Mouse (Mus musculus) heart, embryonic 12.5 days (tissue): ENCODE data around the gene Spats2l. TPM values are rescaled to one million over a fixed set of nuclear protein-coding genes. Genes with fewer than 3 reads are reported as not detected.

Source experiments
- ATAC-seq: fragments of 200-750 bp; cut with Nextera tagmentation; 2 replicates; pipeline ENCODE4 v1.8.0; 2017; ENCODE audit warnings: moderate TSS enrichment, moderate library complexity; ENCODE audit not compliant: insufficient number of reproducible peaks, low FRiP score
- H3K27ac ChIP-seq: fragments of 300-500 bp; sonication (generic); 2 replicates; pipeline ENCODE4 v1.5.1; 2016; ENCODE audit warnings: mild to moderate bottlenecking, moderate library complexity; ENCODE audit not compliant: poor library complexity, severe bottlenecking
- H3K27me3 ChIP-seq: fragments of 300-500 bp; sonication (generic); replicated peaks from 2 replicates; pipeline ENCODE4 v1.6.1; 2016; ENCODE audit warnings: mild to moderate bottlenecking, moderate library complexity
- H3K36me3 ChIP-seq: fragments of 300-500 bp; sonication (generic); 2 replicates; pipeline ENCODE4 v1.6.1; 2016; ENCODE audit warnings: mild to moderate bottlenecking, moderate library complexity
- H3K4me1 ChIP-seq: fragments of 300-500 bp; sonication (generic); replicated peaks from 2 replicates; pipeline ENCODE4 v1.6.1; 2016; ENCODE audit warnings: mild to moderate bottlenecking
- H3K4me2 ChIP-seq: fragments of 300-500 bp; sonication (generic); 2 replicates; pipeline ENCODE4 v1.6.1; 2016; ENCODE audit warnings: mild to moderate bottlenecking, moderate library complexity
- H3K4me3 ChIP-seq: fragments of 300-500 bp; sonication (generic); 2 replicates; pipeline ENCODE4 v1.5.1; 2016; ENCODE audit warnings: mild to moderate bottlenecking
- H3K9ac ChIP-seq: fragments of 300-500 bp; sonication (generic); 2 replicates; pipeline ENCODE4 v1.6.1; 2016; ENCODE audit warnings: mild to moderate bottlenecking, moderate library complexity
- H3K9me3 ChIP-seq: fragments of 300-500 bp; sonication (generic); replicated peaks from 2 replicates; pipeline ENCODE4 v1.6.1; 2016; ENCODE audit warnings: mild to moderate bottlenecking, moderate library complexity
- WGBS: fragments of 180-500 bp; shearing (Covaris S2); methylation state at CpG from one replicate; pipeline ENCODE4 v1.1.7; 2016; 5-methylcytosine and 5-hydroxymethylcytosine counted together
- polyA plus RNA-seq: library from polyadenylated mRNA; unstranded; fragments of >200 nt; fragmentation: Nextera tagmentation; extraction: Ambion mirVana; gene quantifications from 2 replicates; pipeline ENCODE4 v1.2.1, GENCODE M21; 2016

Gene Spats2l
- polyA plus RNA-seq, 1 experiment from 2014 or later, result 47.9 TPM

DNA sequence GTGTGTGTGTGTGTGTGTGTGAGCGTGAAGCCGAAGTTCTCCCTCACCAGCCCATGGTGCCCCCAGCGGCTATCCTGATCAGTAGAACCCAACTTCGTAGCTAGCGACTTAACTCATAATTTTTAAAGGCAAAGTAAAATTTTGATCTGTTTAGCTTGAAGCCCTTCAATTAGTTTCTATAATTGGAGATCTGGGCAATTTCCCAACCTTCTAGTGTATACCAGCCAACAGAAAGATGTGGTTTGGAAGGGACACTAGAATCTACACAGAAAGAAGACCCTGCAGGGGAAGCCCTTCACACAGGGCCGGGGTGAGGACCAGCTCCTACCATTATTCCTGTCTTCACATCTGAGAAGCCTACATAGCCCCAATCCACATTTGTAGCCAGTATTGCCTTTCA is 77.9 kb downstream of the Spats2l start:
- Histone ChIP-seq H3K9me3 (no peaks in the 10 kb centered on the region), H3K36me3 (no peaks in the 10 kb centered on the region), H3K4me1 (peaks cover 29% of the 10 kb centered on the region), H3K4me3 (no peak overlapping the region), H3K9ac (no peak overlapping the region), H3K27ac (no peak overlapping the region; the same call in 1 of the 2 replicates), H3K27me3 (no peaks in the 10 kb centered on the region), H3K4me2 (no peak overlapping the region)
- 89% methylated on average over 6 of the region's 6 CpGs for WGBS
- ATAC-seq, result no peak

GRCm38 (mm10) chr1:57852562-57853271 is 78.8 kb downstream of the Spats2l start:
- ATAC-seq, result peak; percentile 48; the same call in 1 of the 2 replicates
- Histone ChIP-seq H3K27ac (peak overlapping the region; percentile 81), H3K9ac (no peak overlapping the region), H3K27me3 (no peaks in the 10 kb centered on the region), H3K4me1 (peaks cover 29% of the 10 kb centered on the region), H3K4me3 (no peak overlapping the region), H3K9me3 (no peaks in the 10 kb centered on the region), H3K36me3 (no peaks in the 10 kb centered on the region), H3K4me2 (peak overlapping the region; percentile 56)
- WGBS, result 53% methylated on average over 12 of the region's 12 CpGs

DNA sequence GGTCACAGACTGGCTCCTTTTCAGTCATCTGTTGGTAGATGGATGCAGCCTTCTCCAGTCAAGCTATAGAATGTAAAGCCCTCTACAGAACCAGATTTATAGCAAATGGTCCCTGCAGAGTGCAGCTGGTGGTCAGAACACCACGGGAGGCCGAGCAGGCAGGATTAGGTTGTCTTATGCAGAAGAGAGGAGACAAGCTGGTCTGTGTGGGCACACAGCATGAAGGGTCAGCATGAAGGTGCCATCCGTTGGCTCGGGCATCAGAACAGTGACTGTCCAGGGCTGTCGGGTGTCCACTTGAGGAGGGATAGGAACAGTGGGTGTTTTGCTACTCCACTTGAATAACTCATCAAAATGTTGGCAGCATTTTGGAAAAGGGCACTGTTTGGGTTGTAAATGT is 83.8 kb downstream of the Spats2l start:
- no peaks in the 10 kb centered on the region for H3K9me3 ChIP-seq
- no peak overlapping the region for H3K4me2 ChIP-seq
- no peak overlapping the region for H3K4me3 ChIP-seq
- ATAC-seq, result no peak
- no peak overlapping the region for H3K27ac ChIP-seq
- 57% methylated on average over 5 of the region's 5 CpGs for WGBS
- H3K36me3 ChIP-seq, result no peaks in the 10 kb centered on the region
- H3K27me3 ChIP-seq, result no peaks in the 10 kb centered on the region
- H3K9ac ChIP-seq, result no peak overlapping the region
- peaks cover 2% of the 10 kb centered on the region for H3K4me1 ChIP-seq

DNA sequence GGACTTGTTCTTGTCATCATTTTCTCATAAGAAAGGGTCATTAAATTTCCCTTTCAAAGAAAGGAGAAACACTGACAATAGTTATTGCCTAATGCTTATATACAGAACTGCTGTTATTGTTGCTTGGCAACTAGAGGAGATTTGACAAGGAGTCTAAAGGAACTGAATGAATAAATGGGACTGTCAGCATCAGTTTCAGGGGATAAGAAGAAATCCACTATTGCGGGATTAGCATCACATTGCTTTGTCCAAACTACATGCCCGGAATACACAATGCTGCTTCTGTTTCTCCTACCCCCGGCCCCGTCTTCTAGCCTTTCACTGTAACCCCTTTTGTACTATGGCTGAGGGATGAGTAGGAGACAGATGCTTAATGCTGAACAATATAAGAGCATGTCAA is 88.1 kb downstream of the Spats2l start:
- 84% methylated on average over 4 of the region's 4 CpGs for WGBS
- no peak for ATAC-seq

DNA sequence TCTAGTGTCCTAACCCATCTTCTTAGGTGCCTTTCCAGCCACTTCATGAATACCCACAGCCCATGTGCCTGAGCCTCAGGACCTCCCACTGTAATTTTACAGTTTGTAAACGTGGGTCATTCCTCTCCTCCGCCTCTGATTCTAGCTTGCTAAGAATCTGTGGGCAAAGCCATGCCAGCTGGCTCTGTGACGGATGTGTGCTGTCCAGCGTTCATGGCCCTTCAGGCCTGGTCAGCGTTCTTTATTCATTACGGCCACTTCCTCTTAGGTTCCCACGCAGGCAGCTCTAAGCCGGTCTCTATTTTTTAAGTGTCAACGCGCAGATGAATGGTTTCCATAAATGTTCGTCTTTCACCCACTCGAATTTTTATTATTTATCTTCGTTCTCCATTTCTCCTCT is 94.7 kb downstream of the Spats2l start:
- Histone ChIP-seq H3K4me1 (peaks cover 5% of the 10 kb centered on the region; the same call in 1 of the 2 replicates), H3K27me3 (no peaks in the 10 kb centered on the region), H3K9me3 (no peaks in the 10 kb centered on the region), H3K9ac (no peak overlapping the region), H3K36me3 (0 out of 2 replicates have a peak, but pooled peaks cover 3% of the 10 kb centered on the region), H3K27ac (no peak overlapping the region), H3K4me2 (no peak overlapping the region), H3K4me3 (no peak overlapping the region)
- WGBS, result 66% methylated on average over 13 of the region's 13 CpGs
- ATAC-seq, result no peak

More for the DNA sequence above, 88.1 kb downstream of the Spats2l start:
- Histone ChIP-seq H3K36me3 (0 out of 2 replicates have a peak, but pooled peaks cover 3% of the 10 kb centered on the region), H3K9ac (no peak overlapping the region), H3K4me2 (no peak overlapping the region), H3K4me1 (peaks cover 6% of the 10 kb centered on the region; the same call in 1 of the 2 replicates), H3K9me3 (no peaks in the 10 kb centered on the region), H3K27ac (no peak overlapping the region), H3K27me3 (no peaks in the 10 kb centered on the region), H3K4me3 (no peak overlapping the region)

DNA sequence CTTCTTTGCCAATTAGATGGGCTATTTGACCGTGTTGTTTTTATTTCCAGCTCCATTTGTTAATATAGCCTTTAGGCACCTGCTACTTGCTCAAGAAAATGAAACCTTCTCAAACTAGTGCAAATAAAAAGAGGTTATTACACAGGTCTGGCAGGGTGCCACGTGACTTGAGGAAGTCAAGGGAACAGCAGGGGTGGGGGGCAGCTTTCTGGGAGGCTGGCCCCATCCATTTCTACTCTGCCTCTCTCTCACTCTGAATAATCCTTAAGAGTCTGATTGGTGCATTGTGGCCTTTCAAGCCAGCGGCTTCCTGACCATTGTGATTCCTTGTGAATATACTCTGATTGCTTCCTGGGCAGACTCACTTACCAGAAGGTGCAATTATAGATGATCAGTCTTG is 98.0 kb downstream of the Spats2l start:
- Histone ChIP-seq H3K9me3 (no peaks in the 10 kb centered on the region), H3K27ac (no peak overlapping the region), H3K4me2 (no peak overlapping the region), H3K4me3 (no peak overlapping the region), H3K36me3 (no peaks in the 10 kb centered on the region), H3K9ac (no peak overlapping the region), H3K4me1 (no peaks in the 10 kb centered on the region), H3K27me3 (no peaks in the 10 kb centered on the region)
- ATAC-seq, result no peak
- 60% methylated on average over 3 of the region's 3 CpGs for WGBS

DNA sequence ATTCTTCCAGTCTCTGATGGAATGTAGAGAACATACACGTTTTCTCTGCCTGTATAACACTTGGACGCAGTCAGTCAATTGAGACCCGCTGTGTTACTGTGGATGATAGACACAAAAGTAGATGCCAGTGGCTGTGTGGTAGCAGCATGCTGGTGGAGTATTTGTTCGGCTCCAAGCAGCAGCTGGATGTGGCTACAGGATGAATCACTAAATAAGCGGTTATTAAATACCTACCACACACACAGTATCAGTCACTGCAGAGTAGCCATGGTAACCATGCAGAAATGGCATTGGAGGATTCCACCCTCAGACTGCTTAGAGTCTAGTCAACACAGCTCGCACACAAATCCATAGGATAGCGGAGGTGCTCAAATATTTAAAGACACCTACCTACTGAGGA is 100.0 kb downstream of the Spats2l start:
- ATAC-seq, result no peak
- no peak overlapping the region for H3K27ac ChIP-seq
- no peaks in the 10 kb centered on the region for H3K9me3 ChIP-seq
- H3K27me3 ChIP-seq, result no peaks in the 10 kb centered on the region
- H3K9ac ChIP-seq, result no peak overlapping the region
- H3K4me1 ChIP-seq, result no peaks in the 10 kb centered on the region
- H3K36me3 ChIP-seq, result no peaks in the 10 kb centered on the region
- H3K4me2 ChIP-seq, result no peak overlapping the region
- H3K4me3 ChIP-seq, result no peak overlapping the region
- 83% methylated on average over 7 of the region's 7 CpGs for WGBS

DNA sequence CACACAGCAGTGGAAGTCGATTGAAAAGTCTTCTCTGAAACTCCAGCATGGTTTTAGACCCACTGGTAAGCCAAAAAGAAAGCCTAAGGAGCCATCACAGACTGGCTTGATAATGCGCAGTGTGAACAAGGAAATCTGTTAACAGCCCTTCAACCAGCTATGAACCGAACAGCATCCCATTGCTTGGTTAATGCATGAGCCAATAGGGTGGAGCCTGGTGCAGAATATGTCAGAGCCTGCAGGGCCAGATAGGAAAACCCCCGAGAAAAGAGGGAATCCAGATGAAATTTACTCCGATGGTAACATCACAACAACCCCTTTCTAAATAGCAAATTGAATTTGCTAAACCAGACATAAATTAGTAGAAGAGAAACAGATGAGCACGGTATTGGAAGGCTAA is 101.1 kb downstream of the Spats2l start:
- WGBS, result 56% methylated on average over 6 of the region's 6 CpGs
- H3K9me3 ChIP-seq, result no peaks in the 10 kb centered on the region
- no peak overlapping the region for H3K27ac ChIP-seq
- H3K4me1 ChIP-seq, result no peaks in the 10 kb centered on the region
- no peak overlapping the region for H3K9ac ChIP-seq
- no peaks in the 10 kb centered on the region for H3K36me3 ChIP-seq
- ATAC-seq, result no peak
- H3K4me3 ChIP-seq, result no peak overlapping the region
- no peaks in the 10 kb centered on the region for H3K27me3 ChIP-seq
- no peak overlapping the region for H3K4me2 ChIP-seq

DNA sequence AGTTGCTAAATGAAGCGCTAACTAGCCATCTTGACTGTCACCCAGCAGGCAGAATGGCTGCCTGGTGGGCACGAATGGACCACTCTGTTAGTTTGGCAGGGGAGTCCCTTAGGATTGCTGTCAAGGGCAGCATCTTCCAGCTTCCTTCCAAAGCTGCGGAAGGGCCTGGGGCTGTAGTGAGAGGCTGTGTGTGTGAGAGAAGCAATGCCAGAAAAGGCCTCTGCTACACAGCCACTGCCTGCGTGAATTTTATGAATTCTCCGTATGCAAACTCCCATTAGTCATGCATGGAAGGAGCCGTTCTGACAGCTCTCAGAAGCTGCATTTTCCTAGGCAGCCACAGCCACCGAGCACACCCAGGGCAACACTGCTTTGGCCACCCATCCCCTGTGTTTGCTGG is 101.5 kb downstream of the Spats2l start:
- Histone ChIP-seq H3K4me3 (no peak overlapping the region), H3K9me3 (no peaks in the 10 kb centered on the region), H3K4me1 (no peaks in the 10 kb centered on the region), H3K27ac (no peak overlapping the region), H3K4me2 (no peak overlapping the region), H3K27me3 (no peaks in the 10 kb centered on the region), H3K36me3 (no peaks in the 10 kb centered on the region), H3K9ac (no peak overlapping the region)
- 66% methylated on average over 7 of the region's 7 CpGs for WGBS
- ATAC-seq, result no peak

GRCm38 (mm10) chr1:57878957-57879356 is 105.0 kb downstream of the Spats2l start:
- Histone ChIP-seq H3K9me3 (no peaks in the 10 kb centered on the region), H3K9ac (no peak overlapping the region), H3K4me2 (no peak overlapping the region), H3K27ac (no peak overlapping the region), H3K4me3 (no peak overlapping the region), H3K4me1 (no peaks in the 10 kb centered on the region), H3K27me3 (no peaks in the 10 kb centered on the region), H3K36me3 (peaks cover 8% of the 10 kb centered on the region; the same call in 1 of the 2 replicates)
- WGBS, result 78% methylated on average over 6 of the region's 6 CpGs
- no peak for ATAC-seq

DNA sequence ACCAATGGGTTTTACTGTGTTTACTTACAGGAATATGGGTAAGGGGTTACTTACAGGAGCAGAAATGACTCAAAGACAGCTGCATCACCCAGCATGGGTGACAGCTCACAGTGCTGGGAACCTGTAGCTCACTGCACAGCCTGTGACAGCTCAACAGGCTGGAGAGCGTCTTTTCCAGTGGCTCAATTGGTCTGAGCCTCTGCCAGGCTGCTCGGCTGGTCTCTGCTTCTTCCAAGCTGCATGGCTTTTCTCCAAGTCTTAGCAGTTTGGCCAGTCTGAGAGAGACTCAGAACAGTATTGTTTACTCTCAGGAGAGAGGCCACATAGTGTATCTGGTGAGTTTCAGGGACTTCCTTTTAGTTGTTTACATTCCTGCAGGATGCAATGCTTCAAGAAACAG is 110.9 kb downstream of the Spats2l start:
- H3K9me3 ChIP-seq, result no peaks in the 10 kb centered on the region
- no peaks in the 10 kb centered on the region for H3K27me3 ChIP-seq
- no peak overlapping the region for H3K4me2 ChIP-seq
- WGBS, result 26% methylated on average over 2 of the region's 2 CpGs
- H3K9ac ChIP-seq, result no peak overlapping the region
- ATAC-seq, result peak; percentile 18; the same call in 1 of the 2 replicates
- peaks cover 19% of the 10 kb centered on the region for H3K36me3 ChIP-seq
- H3K4me3 ChIP-seq, result no peak overlapping the region
- H3K27ac ChIP-seq, result no peak overlapping the region
- peaks cover 19% of the 10 kb centered on the region for H3K4me1 ChIP-seq

DNA sequence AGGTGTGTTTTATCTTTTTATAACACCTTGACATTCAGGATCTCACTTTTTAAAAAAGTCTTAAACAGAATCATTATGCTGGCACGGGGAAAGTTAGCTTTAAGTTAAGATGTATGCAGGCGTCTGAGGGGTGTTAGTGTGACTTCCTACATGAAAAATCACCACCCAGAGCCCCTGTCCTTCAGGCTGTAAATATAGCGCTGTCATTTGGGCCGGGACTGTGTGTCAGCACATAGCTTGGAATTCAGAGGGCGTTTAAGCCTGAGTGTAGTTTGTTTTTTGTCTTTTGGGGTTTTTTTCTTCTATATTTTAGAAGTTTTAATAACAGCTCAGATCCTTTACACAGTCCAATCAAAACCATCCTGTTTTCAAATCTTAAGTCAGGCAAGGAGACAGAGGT is 115.8 kb downstream of the Spats2l start:
- no peak overlapping the region for H3K4me3 ChIP-seq
- WGBS, result 15% methylated on average over 5 of the region's 5 CpGs
- peak overlapping the region; percentile 58; the same call in 1 of the 2 replicates for H3K27ac ChIP-seq
- peak overlapping the region; percentile 38 for H3K4me2 ChIP-seq
- no peaks in the 10 kb centered on the region for H3K27me3 ChIP-seq
- peaks cover 30% of the 10 kb centered on the region for H3K4me1 ChIP-seq
- no peak overlapping the region for H3K9ac ChIP-seq
- H3K36me3 ChIP-seq, result peaks cover 20% of the 10 kb centered on the region
- peak; percentile 38; the same call in 1 of the 2 replicates for ATAC-seq
- peaks cover 4% of the 10 kb centered on the region; the same call in 1 of the 2 replicates for H3K9me3 ChIP-seq
